Mouse (Mus musculus): ENCODE data around the gene Cpn1. TPM values are rescaled to one million over a fixed set of nuclear protein-coding genes. Genes with fewer than 3 reads are reported as not detected.

Gene Cpn1
- polyA plus RNA-seq, 1 experiment from 2014 or later, result 0.07 TPM

DNA sequence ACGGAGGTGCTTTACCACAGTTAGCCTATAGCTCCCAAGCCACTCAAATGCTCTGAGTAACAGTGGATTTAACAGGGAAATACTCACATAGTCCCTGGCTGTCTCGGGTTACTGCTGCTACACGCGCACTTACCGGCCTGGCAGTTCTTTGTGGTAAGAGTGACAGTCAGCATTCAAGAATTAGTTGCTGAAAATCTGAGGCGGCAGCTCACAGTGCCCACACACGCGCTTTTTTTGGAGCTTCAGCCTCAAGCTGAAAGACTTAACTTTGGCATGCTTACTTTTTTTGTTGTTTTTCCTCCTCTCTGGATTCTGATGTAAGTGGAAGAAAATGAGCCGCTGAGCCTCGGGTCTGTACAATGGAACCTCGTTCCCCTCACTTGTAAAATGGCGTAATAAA, 20.8 kb upstream of the Cpn1 start:
- H3K9me3 ChIP-seq, result no peaks in the 10 kb centered on the region
- DNase-seq (ENCODE audit: low spot score), result no peak
- 68% methylated on average over 12 of the region's 12 CpGs for WGBS

DNA sequence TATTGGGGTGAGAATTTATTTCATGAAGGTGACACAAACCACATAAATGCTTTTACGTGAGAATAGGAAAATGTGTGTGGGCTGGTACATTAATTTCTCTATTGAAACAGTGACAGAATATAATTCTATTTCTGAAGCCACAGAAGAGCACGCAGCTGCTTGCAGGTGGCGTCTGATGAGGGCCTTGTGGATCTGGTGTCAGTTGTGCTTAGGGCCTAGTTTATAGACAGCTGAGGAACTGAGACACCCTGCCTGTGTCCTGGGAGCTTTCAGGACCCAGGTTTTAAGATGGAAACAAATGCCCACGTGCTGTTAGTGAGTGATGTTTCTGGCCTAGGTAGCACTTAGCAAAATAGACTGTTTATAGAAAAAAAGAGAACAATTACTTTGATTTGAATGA, 18.7 kb upstream of the Cpn1 start:
- Histone ChIP-seq H3K4me1 (0 out of 2 replicates have a peak, but pooled peaks cover 3% of the 10 kb centered on the region), H3K27me3 (replicated peaks; ENCODE audit: low read depth, poor library complexity, severe bottlenecking) (no peaks in the 10 kb centered on the region), H3K9me3 (no peaks in the 10 kb centered on the region), H3K36me3 (replicated peaks) (no peaks in the 10 kb centered on the region), H3K27ac (replicated peaks) (no peak overlapping the region), H3K4me3 (no peak overlapping the region)
- no peak for DNase-seq (ENCODE audit: low spot score)
- 80% methylated on average over 4 of the region's 4 CpGs for WGBS

More for the DNA sequence above, 20.8 kb upstream of the Cpn1 start:
- Histone ChIP-seq H3K4me3 (no peak overlapping the region), H3K27me3 (replicated peaks; ENCODE audit: low read depth, poor library complexity, severe bottlenecking) (no peaks in the 10 kb centered on the region), H3K27ac (replicated peaks) (no peak overlapping the region), H3K4me1 (0 out of 2 replicates have a peak, but pooled peaks cover 3% of the 10 kb centered on the region), H3K36me3 (replicated peaks) (no peaks in the 10 kb centered on the region)

DNA sequence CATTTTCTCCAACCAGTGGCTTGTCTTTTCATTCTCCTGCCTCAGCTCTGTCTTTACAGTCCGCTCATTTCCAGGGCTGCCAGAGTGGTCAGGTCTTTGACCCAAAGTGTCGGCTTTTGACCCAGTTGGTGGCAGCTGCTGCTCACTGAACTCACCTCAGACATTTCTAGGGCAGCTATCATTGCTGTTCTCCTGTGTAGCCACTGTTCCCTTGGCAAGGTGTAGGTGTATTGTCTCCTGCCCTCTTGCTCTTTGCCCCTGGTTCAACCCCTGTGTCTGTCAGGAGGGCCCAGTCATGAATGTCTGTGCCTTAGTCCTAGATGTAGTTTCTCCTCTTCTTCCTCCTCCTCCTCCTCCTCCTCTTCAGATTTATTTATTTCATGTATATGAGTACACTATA, 17.9 kb upstream of the Cpn1 start:
- 0 out of 2 replicates have a peak, but pooled peaks cover 3% of the 10 kb centered on the region for H3K4me1 ChIP-seq
- H3K9me3 ChIP-seq, result no peaks in the 10 kb centered on the region
- 89% methylated on average over 2 of the region's 2 CpGs for WGBS
- H3K4me3 ChIP-seq, result no peak overlapping the region
- no peaks in the 10 kb centered on the region for H3K36me3 ChIP-seq (replicated peaks)
- H3K27me3 ChIP-seq (replicated peaks; ENCODE audit: low read depth, poor library complexity, severe bottlenecking), result no peaks in the 10 kb centered on the region
- no peak overlapping the region for H3K27ac ChIP-seq (replicated peaks)
- DNase-seq (ENCODE audit: low spot score), result no peak

DNA sequence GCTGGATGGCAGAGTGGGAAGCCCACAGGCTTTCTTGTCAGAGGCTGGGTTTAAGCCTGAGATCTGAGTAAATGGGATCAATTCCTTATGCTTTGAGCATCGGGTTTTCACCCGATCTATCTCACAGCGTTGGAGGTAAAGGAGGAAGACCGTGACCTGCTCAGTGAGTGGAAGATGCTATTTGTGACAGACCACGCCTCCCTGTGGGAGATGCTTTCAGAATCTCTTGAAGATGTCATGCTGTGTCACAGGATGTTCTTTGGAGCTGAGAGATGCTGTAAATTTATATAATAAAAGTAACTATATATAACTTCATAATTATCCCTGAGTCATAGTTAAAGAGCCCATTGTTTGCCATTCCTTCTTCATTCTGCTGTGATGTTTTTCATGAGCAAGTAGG, 14.4 kb upstream of the Cpn1 start:
- no peaks in the 10 kb centered on the region for H3K27me3 ChIP-seq (replicated peaks; ENCODE audit: low read depth, poor library complexity, severe bottlenecking)
- H3K36me3 ChIP-seq (replicated peaks), result no peaks in the 10 kb centered on the region
- WGBS, result 85% methylated on average over 5 of the region's 5 CpGs
- no peaks in the 10 kb centered on the region for H3K4me1 ChIP-seq
- no peaks in the 10 kb centered on the region for H3K9me3 ChIP-seq
- DNase-seq (ENCODE audit: low spot score), result no peak
- H3K4me3 ChIP-seq, result no peak overlapping the region
- H3K27ac ChIP-seq (replicated peaks), result no peak overlapping the region

DNA sequence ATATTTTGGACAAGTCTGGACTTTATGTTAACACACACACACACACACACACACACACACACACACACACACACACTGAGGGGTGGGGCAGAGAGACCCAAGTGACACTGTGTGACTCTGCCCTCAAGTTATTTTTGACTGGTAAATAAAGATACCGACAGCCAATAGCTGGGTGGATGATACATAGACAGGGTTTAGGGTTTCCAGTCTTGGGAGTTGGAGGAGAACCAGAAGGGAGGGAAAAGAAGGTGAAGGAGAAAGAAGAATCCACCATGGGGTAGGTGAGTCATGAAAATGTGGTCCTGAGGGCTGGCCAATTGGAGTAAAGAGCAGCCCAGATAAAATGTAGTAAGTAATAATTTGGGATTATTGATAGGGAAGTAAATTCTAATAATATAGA, 13.7 kb upstream of the Cpn1 start:
- Histone ChIP-seq H3K27ac (replicated peaks) (no peak overlapping the region), H3K9me3 (no peaks in the 10 kb centered on the region), H3K4me3 (no peak overlapping the region), H3K27me3 (replicated peaks; ENCODE audit: low read depth, poor library complexity, severe bottlenecking) (no peaks in the 10 kb centered on the region), H3K36me3 (replicated peaks) (no peaks in the 10 kb centered on the region), H3K4me1 (no peaks in the 10 kb centered on the region)
- no peak for DNase-seq (ENCODE audit: low spot score)
- 87% methylated on average over 1 of the region's 1 CpGs for WGBS

DNA sequence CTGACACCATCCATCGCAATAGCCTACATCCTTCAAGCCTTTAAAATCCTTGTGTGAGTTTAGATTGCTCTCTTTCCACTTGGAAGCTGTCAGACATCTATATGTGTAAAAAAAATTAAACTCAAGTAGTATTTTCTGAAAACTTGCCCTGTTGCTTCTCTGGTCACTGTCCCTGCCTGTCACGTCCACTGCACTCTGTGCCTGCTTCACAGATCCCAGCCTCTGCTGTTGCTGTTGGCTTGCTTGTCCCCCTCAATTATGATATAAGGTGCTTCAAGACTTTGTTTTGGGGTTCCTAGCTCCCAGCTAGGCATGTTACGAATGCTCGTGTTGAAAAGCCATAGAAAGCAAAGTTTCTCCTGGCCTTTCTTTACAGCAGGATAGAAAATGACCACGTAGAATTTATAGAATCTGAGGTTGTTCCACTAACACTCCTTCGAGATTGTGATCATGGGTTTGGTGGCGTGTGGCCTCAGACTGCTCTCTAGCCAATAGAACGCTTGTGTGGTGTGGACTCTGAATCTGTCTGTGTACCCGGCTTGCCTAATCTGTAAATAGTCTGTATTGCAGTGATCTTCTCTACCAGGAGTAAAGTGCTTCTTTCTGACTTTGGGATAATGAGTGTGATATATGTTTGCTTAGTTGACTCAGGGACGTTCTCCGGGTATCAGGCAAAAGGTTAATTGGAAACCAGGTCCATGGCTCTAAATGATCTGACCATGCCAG, 12.6 kb upstream of the Cpn1 start:
- 88% methylated on average over 11 of the region's 11 CpGs for WGBS
- Histone ChIP-seq H3K36me3 (replicated peaks) (no peaks in the 10 kb centered on the region), H3K4me1 (no peaks in the 10 kb centered on the region), H3K27me3 (replicated peaks; ENCODE audit: low read depth, poor library complexity, severe bottlenecking) (no peaks in the 10 kb centered on the region), H3K27ac (replicated peaks) (no peak overlapping the region), H3K4me3 (no peak overlapping the region), H3K9me3 (no peaks in the 10 kb centered on the region)
- DNase-seq (ENCODE audit: low spot score), result no peak

DNA sequence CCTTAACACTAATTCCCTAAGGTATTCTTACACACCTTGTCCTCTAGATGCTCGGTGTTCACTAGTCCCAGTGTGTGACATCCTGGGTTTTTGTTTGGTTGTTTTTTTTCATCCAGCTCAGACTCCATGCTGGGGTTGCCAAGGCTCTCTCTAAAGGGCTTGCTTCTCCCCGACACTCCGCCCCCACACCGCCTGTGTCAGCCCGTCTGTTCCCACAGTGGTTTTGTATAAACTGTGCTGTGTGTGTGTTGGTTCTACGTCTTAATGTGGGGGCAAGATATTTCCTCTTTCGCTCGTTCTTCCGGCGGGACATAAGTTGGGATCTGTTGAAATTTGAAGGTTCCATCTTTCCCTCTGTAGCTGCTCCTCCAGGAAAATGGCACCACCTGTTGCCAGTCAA, 11.7 kb upstream of the Cpn1 start:
- Histone ChIP-seq H3K27ac (replicated peaks) (no peak overlapping the region), H3K9me3 (no peaks in the 10 kb centered on the region), H3K4me3 (no peak overlapping the region), H3K27me3 (replicated peaks; ENCODE audit: low read depth, poor library complexity, severe bottlenecking) (no peaks in the 10 kb centered on the region), H3K4me1 (no peaks in the 10 kb centered on the region), H3K36me3 (replicated peaks) (no peaks in the 10 kb centered on the region)
- 93% methylated on average over 10 of the region's 10 CpGs for WGBS
- no peak for DNase-seq (ENCODE audit: low spot score)

DNA sequence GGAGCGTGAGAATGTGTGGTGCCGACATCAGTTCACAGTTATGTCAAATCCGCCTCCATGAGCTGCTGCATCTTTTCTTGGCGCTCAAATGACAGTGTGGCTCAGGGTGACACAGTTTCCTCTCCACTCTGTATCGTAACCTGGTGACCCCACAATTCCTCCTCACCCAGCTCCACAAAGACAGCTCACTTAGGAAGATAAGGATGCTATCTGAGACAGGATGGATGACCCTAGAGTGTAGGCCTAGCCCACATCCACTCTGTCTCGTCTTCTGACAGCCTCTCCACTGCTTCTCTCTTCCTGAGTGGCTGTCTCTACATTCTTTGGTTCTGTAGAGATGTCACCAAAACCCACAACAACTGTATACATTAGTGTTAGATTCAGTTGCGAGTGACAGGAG, 9.1 kb upstream of the Cpn1 start:
- no peak overlapping the region for H3K4me3 ChIP-seq
- no peaks in the 10 kb centered on the region for H3K4me1 ChIP-seq
- H3K36me3 ChIP-seq (replicated peaks), result no peaks in the 10 kb centered on the region
- 82% methylated on average over 7 of the region's 7 CpGs for WGBS
- no peak overlapping the region for H3K27ac ChIP-seq (replicated peaks)
- no peaks in the 10 kb centered on the region for H3K27me3 ChIP-seq (replicated peaks; ENCODE audit: low read depth, poor library complexity, severe bottlenecking)
- no peaks in the 10 kb centered on the region for H3K9me3 ChIP-seq
- no peak for DNase-seq (ENCODE audit: low spot score)

DNA sequence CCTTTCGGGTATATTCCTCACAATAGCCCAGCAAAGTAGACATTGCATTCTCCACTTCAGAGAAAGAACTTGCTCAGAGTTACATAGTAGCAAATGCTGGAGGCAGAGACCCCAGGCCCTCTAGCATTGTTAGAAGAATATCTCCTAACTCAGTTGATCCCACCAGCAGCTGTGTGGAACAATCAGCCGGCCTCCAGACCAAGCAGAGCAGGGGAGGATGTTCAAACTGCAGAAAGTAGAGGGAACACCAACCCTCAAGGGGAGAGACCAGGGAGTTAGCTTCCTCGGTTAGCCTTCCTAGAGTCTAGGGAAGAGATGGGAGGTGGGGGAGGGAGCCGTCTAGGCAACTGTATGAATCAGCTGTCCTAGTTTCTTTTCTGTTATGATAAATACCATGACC, 6.1 kb upstream of the Cpn1 start:
- H3K4me3 ChIP-seq, result no peak overlapping the region
- no peaks in the 10 kb centered on the region for H3K36me3 ChIP-seq (replicated peaks)
- no peaks in the 10 kb centered on the region for H3K4me1 ChIP-seq
- H3K9me3 ChIP-seq, result no peaks in the 10 kb centered on the region
- no peak overlapping the region for H3K27ac ChIP-seq (replicated peaks)
- 0 out of 2 replicates have a peak, but pooled peaks cover 2% of the 10 kb centered on the region for H3K27me3 ChIP-seq (replicated peaks; ENCODE audit: low read depth, poor library complexity, severe bottlenecking)
- DNase-seq (ENCODE audit: low spot score), result no peak
- WGBS, result 75% methylated on average over 4 of the region's 4 CpGs

DNA sequence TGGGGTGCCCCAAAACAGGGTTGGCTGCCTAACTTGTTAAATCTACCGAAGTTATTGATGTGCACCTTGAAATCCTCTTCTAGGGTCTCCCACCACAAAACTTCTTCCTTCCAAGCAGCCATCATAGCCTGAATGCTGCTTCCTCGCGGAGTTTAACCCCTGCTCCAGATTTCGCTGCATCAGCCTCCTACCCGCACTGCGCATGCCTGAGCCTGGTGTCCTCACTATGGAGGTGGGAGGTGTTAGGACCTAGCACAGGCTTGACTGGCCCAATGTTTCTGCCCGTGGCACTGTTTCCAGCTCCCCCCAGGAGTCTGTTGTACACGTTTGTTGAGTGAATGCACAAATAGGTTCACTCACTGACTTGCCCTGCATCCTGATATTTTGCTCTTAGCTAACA, 4.0 kb upstream of the Cpn1 start:
- Histone ChIP-seq H3K27me3 (replicated peaks; ENCODE audit: low read depth, poor library complexity, severe bottlenecking) (peaks cover 23% of the 10 kb centered on the region), H3K36me3 (replicated peaks) (no peaks in the 10 kb centered on the region), H3K4me1 (peaks cover 8% of the 10 kb centered on the region), H3K9me3 (no peaks in the 10 kb centered on the region), H3K4me3 (no peak overlapping the region), H3K27ac (replicated peaks) (no peak overlapping the region)
- DNase-seq (ENCODE audit: low spot score), result no peak
- WGBS, result 84% methylated on average over 8 of the region's 8 CpGs

DNA sequence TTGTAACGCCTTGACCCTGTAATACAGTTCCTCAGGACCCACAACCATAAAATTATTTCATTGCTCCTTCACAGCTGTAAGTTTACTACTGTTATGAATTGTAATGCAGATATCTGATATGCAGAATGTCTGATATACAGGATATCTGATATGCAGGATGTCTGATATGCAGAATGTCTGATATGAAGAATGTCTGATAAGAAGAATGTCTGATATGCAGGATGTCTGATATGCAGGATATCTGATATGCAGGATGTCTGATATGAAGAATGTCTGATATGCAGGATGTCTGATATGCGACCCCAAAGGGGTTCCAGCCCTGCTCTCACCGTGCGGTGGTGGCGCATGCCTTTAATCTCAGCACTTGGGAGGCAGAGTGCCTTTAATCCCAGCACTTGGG, 4.4 kb downstream of the Cpn1 start:
- Histone ChIP-seq H3K27me3 (replicated peaks; ENCODE audit: low read depth, poor library complexity, severe bottlenecking) (peaks cover 22% of the 10 kb centered on the region), H3K4me3 (no peak overlapping the region), H3K27ac (replicated peaks) (no peak overlapping the region), H3K9me3 (no peaks in the 10 kb centered on the region), H3K4me1 (peaks cover 16% of the 10 kb centered on the region), H3K36me3 (replicated peaks) (no peaks in the 10 kb centered on the region)
- WGBS, result 88% methylated on average over 5 of the region's 5 CpGs
- DNase-seq (ENCODE audit: low spot score), result no peak

DNA sequence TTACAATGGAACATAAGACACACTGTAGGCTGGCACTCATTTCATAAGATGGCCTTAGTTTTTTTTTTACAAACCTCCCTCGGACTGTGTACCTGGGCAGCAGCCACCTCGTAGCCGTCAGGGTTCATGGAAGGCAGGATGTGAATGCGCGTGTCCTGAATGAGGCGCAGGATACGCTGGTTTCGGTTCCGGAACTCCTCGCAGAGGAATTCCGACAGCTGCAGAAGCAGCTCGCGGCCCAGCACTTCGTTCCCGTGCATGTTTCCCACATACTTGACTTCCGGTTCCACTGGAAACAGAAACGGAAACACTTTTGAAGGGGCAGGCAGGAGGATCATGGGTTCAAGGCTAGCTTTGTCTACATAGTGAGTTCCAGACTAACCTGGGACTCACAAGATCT, 5.6 kb downstream of the Cpn1 start:
- peaks cover 12% of the 10 kb centered on the region; the same call in 1 of the 2 replicates for H3K4me1 ChIP-seq
- 92% methylated on average over 17 of the region's 17 CpGs for whole genome bisulfite sequencing

DNA sequence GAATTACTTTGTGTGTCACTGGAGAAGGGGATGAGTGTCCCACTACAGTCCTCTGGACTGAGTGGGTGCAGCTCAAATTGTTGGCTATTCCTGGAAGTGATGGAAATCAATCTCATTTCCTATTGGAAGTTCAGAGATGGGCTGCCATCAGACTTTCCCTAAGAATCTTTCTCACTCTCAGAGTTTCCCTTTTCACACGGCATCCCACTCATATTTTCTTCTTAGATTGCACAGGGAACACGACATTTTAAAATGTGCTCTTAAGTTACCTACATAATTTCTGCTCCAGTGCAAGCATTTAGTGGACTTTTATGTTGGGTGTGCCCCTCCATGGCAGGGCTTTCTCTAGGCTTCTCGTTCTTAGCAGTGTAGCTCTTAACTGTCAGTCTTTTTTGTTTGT, 8.6 kb downstream of the Cpn1 start:
- H3K9me3 ChIP-seq, result no peaks in the 10 kb centered on the region
- no peak overlapping the region for H3K4me3 ChIP-seq
- no peak overlapping the region for H3K27ac ChIP-seq (replicated peaks)
- no peak for DNase-seq (ENCODE audit: low spot score)
- H3K36me3 ChIP-seq (replicated peaks), result no peaks in the 10 kb centered on the region
- H3K4me1 ChIP-seq, result 0 out of 2 replicates have a peak, but pooled peaks cover 5% of the 10 kb centered on the region
- 86% methylated on average over 3 of the region's 3 CpGs for WGBS
- no peaks in the 10 kb centered on the region for H3K27me3 ChIP-seq (replicated peaks; ENCODE audit: low read depth, poor library complexity, severe bottlenecking)

More for the DNA sequence above, 5.6 kb downstream of the Cpn1 start:
- Histone ChIP-seq H3K4me3 (no peak overlapping the region), H3K36me3 (replicated peaks) (no peaks in the 10 kb centered on the region), H3K27me3 (replicated peaks; ENCODE audit: low read depth, poor library complexity, severe bottlenecking) (peaks cover 9% of the 10 kb centered on the region), H3K9me3 (no peaks in the 10 kb centered on the region), H3K27ac (replicated peaks) (no peak overlapping the region)
- no peak for DNase-seq (ENCODE audit: low spot score)
